Mouse (Mus musculus) stomach, postnatal 0 days (tissue): ENCODE measurements at regions not wholly inside any gene's neighbourhood (a gene's known extent, or its start where the extent isn't known, plus 50 kb on each side); places are given as distances from the start of the nearest gene placed in this dataset.

Experiments
- ATAC-seq: fragments of 200-750 bp; cut with Nextera tagmentation; 2 replicates; pipeline ENCODE4 v1.8.0; 2017; ENCODE audit not compliant: low FRiP score, low TSS enrichment
- DNase-seq: peaks from one replicate; pipeline ENCODE4 v3.0.0-alpha.2; 2016; ENCODE audit warnings: low spot score
- H3K27ac ChIP-seq: fragments of 300-500 bp; sonication (generic); replicated peaks from 2 replicates; pipeline ENCODE4 v1.5.1; 2014; ENCODE audit warnings: mild to moderate bottlenecking, control low read depth
- H3K27me3 ChIP-seq: fragments of 300-500 bp; sonication (generic); 2 replicates; pipeline ENCODE4 v1.6.1; 2014; ENCODE audit warnings: low read length; ENCODE audit not compliant: control insufficient read depth, insufficient read depth
- H3K36me3 ChIP-seq: fragments of 300-500 bp; sonication (generic); 2 replicates; pipeline ENCODE4 v1.6.1; 2014; ENCODE audit warnings: low read length, mixed read lengths; ENCODE audit not compliant: control insufficient read depth, insufficient read depth
- H3K4me1 ChIP-seq: fragments of 300-500 bp; sonication (generic); replicated peaks from 2 replicates; pipeline ENCODE4 v1.6.1; 2014; ENCODE audit warnings: antibody characterized with exemption; ENCODE audit not compliant: control insufficient read depth, insufficient read depth
- H3K4me2 ChIP-seq: fragments of 300-500 bp; sonication (generic); replicated peaks from 2 replicates; pipeline ENCODE4 v1.6.1; 2014; ENCODE audit warnings: low read depth, mild to moderate bottlenecking, control low read depth, moderate library complexity
- H3K4me3 ChIP-seq: fragments of 300-500 bp; sonication (generic); 2 replicates; pipeline ENCODE4 v1.5.1; 2014; ENCODE audit warnings: low read depth, low read length, control low read depth
- H3K9ac ChIP-seq: fragments of 300-500 bp; sonication (generic); 2 replicates; pipeline ENCODE4 v1.6.1; 2014; ENCODE audit warnings: mild to moderate bottlenecking, low read length, control low read depth, mixed read lengths
- H3K9me3 ChIP-seq: fragments of 300-500 bp; sonication (generic); 2 replicates; pipeline ENCODE4 v1.6.1; 2016; ENCODE audit warnings: low read length; ENCODE audit not compliant: control insufficient read depth
- CTCF ChIP-seq: IDR thresholded peaks from 2 replicates; pipeline ENCODE4 v1.5.1; 2016; ENCODE audit warnings: antibody characterized with exemption, low read depth, mild to moderate bottlenecking, moderate library complexity
- EP300 ChIP-seq: optimal IDR thresholded peaks from 2 replicates; pipeline ENCODE3; 2016; ENCODE audit warnings: antibody characterized with exemption
- WGBS: fragments of 180-500 bp; shearing (Covaris S2); extraction: QIAGEN DNeasy Blood & Tissue Kit; methylation state at CpG from one replicate; pipeline ENCODE4 v1.1.7; 2014; 5-methylcytosine and 5-hydroxymethylcytosine counted together

DNA sequence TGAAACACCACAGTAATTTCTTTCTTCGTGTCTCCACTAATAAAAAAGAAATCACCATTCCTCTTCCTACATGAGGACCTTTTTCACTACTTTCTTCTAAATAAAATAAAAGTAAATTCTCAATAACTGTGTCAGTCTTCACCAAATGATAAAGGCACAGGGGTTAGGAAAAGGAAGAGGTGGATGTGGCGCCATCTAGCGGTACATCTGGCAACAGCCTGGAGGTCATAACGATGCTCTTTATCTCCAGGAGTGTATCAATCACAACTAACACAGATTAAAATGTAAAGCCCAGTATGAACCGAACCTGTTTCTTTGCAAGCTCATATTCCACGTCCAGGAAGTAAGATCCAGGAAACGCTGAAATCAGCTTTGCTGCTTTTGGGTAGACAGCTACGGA lies 793.0 kb downstream of the Gm7489 start:
- peak; percentile 32 for DNase-seq
- WGBS = 61% methylated on average over 8 of the region's 8 CpGs
- H3K4me1 ChIP-seq = no peaks in the 10 kb centered on the region

More for the DNA sequence above, 793.0 kb downstream of the Gm7489 start:
- no peak for ATAC-seq
- Histone ChIP-seq H3K36me3 (no peaks in the 10 kb centered on the region), H3K9ac (no peak overlapping the region), H3K27ac (no peak overlapping the region), H3K27me3 (no peaks in the 10 kb centered on the region), H3K4me3 (no peak overlapping the region), H3K4me2 (no peak overlapping the region), H3K9me3 (no peaks in the 10 kb centered on the region)
- TF ChIP-seq EP300 (no peak), CTCF (peak; percentile 72)
